Mouse (Mus musculus) bone marrow macrophage, adult 2 months (primary cell): ENCODE data around the gene Fam83c.

Experiments
- CTCF ChIP-seq: IDR thresholded peaks from 2 replicates; pipeline ENCODE4 v1.5.1; 2012; ENCODE audit warnings: low read depth, mild to moderate bottlenecking, low read length, moderate library complexity
- POLR2A ChIP-seq: IDR thresholded peaks from 2 replicates; pipeline ENCODE4 v1.6.1; 2012; ENCODE audit warnings: mild to moderate bottlenecking, low read depth, low read length, borderline replicate concordance

GRCm38 (mm10) chr2:155849464-155849863 lies 14.8 kb upstream of the Fam83c start:
- no peak for TF ChIP-seq CTCF
- no peak for TF ChIP-seq POLR2A
